8 mouse cellular contexts compared by ENCODE assay signal in genomic region chr7:100159105-100159841, GRCm38 (mm10). TPM values are rescaled to one million over a fixed set of nuclear protein-coding genes. Genes with fewer than 3 reads are reported as not detected.
DNase-seq lines count a peak whose midpoint lies in the region; ATAC-seq lines count a peak whose summit lies in the region.

Gene Lipt2, plus strand, starts transcription at chr7:100159277.

- H3K27ac ChIP-seq in hindbrain, embryonic 11.5 days (ENCODE audit: low read depth, low read length) = peak within 1 kb of the TSS; percentile 93

- H3K4me3 ChIP-seq in hindbrain, embryonic 11.5 days (ENCODE audit: low read depth, low read length) = peak within 1 kb of the TSS; percentile 76

- peak; percentile 97 for ATAC-seq in hindbrain, embryonic 11.5 days (ENCODE audit: low FRiP score)

- no peaks in the 10 kb centered on the region for H3K27me3 ChIP-seq in hindbrain, embryonic 11.5 days (ENCODE audit: control insufficient read depth, insufficient read depth, low read length)

- H3K9ac ChIP-seq in hindbrain, embryonic 11.5 days (ENCODE audit: low read depth, low read length) = peak within 1 kb of the TSS; percentile 85

- under 1% methylated on average over 77 of the region's 78 CpGs for WGBS in hindbrain, embryonic 11.5 days

- H3K4me2 ChIP-seq in hindbrain, embryonic 11.5 days (replicated peaks; ENCODE audit: low read depth, low read length) = peak within 1 kb of the TSS; percentile 91

- peak; percentile 94 for DNase-seq in MN1 (ENCODE audit: low spot score)
- peak; percentile 93 for DNase-seq in cerebellum, adult 9-10 months
- DNase-seq in frontal cortex, adult 2 months (ENCODE audit: extremely low spot score in 1 of 2, low spot score in 1 of 2) = peak; percentile 83 to 90
- peak; percentile 90 for DNase-seq in hindbrain, embryonic 11.5 days (ENCODE audit: low spot score)
- peak; percentile 83 to 90 for DNase-seq in layer of hippocampus, postnatal 10 days (ENCODE audit: low spot score in 2 of 2)
- DNase-seq in lung, postnatal 10 days = peak; percentile 95
- DNase-seq in ovary, postnatal 36 days (ENCODE audit: low spot score) = peak; percentile 96
- DNase-seq in thymus, postnatal 25 days = peak; percentile 85

- H3K36me3 ChIP-seq in hindbrain, embryonic 11.5 days (ENCODE audit: control insufficient read depth, insufficient read depth, low read length) = no peaks in the 10 kb centered on the region

- no peaks in the 10 kb centered on the region for H3K9me3 ChIP-seq in hindbrain, embryonic 11.5 days (ENCODE audit: control insufficient read depth, low read length)

- no peaks in the 10 kb centered on the region; the same call in 1 of the 2 replicates for H3K4me1 ChIP-seq in hindbrain, embryonic 11.5 days (replicated peaks; ENCODE audit: control insufficient read depth, insufficient read depth, low read length)

RNA-seq across cellular contexts. Expression of gene Lipt2, which starts in this region (rescaled TPM):
- 6.0 and 7.7 TPM in 2 replicates for polyA plus RNA-seq in frontal cortex, adult 2 months (2012; rRNA removed)
- 20.8 and 23.7 TPM in 2 replicates for polyA plus RNA-seq in hindbrain, embryonic 11.5 days (2014; fragmentation: Nextera tagmentation; extraction: Ambion mirVana)
- 1 to 10 TPM; 4.5 to 4.7 TPM for total RNA-seq in layer of hippocampus, postnatal 10 days (2021)

Comparison
In these comparisons a context has a peak if more than half of its experiments do, and no peak if none do; other contexts are left out.
1. Peak in every context shown above with its lines: DNase-seq, ATAC-seq, H3K4me3 ChIP-seq and H3K27ac ChIP-seq.